Mouse (Mus musculus) brain, embryonic 14.5 days (tissue): ENCODE data around the gene Gmds.

Experiments
- CTCF ChIP-seq: fragments of 200-500 bp; IDR thresholded peaks from 2 replicates; pipeline ENCODE4 v1.5.1; 2012; ENCODE audit warnings: inconsistent platforms, mild to moderate bottlenecking, moderate library complexity, borderline replicate concordance; ENCODE audit not compliant: insufficient read depth, insufficient read length; ENCODE audit errors: extremely low read depth
- POLR2A ChIP-seq: fragments of 200-500 bp; IDR thresholded peaks from 2 replicates; pipeline ENCODE4 v1.6.1; 2012; ENCODE audit warnings: mild to moderate bottlenecking, inconsistent platforms, borderline replicate concordance; ENCODE audit not compliant: poor library complexity, insufficient read depth, insufficient read length, severe bottlenecking; ENCODE audit errors: extremely low read depth

DNA sequence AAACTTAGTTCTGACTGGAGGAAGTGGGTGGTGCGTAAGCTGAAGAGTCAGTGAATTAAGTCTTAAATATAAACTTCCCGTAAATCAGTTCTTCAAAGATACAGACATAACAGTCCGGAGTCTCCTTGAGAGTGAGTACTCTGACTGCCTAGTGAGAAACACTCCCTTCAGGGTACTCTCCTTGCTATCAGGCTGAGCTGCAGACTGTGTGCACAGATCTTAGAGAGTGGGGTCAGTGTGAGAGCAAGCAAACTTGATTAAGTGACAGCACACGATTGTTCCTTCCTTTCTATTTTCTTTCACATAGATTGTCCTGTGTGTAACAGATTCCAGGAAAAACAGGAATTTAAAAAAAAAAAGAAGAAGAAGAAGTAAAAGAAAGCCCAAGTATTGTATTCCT, 382.4 kb downstream of the Gmds start:
- no peak for TF ChIP-seq POLR2A
- TF ChIP-seq CTCF: no peak
